Mouse (Mus musculus): ENCODE data around the gene Pno1. TPM values are rescaled to one million over a fixed set of nuclear protein-coding genes. Genes with fewer than 3 reads are reported as not detected.
"Not testable (repeated sequence)": the region's sequence is repeated elsewhere in the genome, so short reads cannot be mapped to it uniquely, and the experiment has no call there.

Gene Pno1
- 10 to 100 TPM; 30.9 to 35.5 TPM for total RNA-seq (2021)

GRCm38 (mm10) chr11:17211258-17212140 is at the start of gene Pno1:
TSS of gene Pno1 (minus strand) at chr11:17211568.
- peak; percentile 96 to 98 for DNase-seq (ENCODE audit: extremely low spot score in 1 of 2, low spot score in 2 of 2)
- intact Hi-C loops (cut with DNase I) = loop anchor here (5.0 kb wide), 1 partner anchor 49 kb away; no protein-coding TSS in a partner anchor

GRCm38 (mm10) chr11:17257861-17258260 is 46.5 kb upstream of the Pno1 start:
- intact Hi-C loops (cut with DNase I) = no loop called here
- DNase-seq (ENCODE audit: extremely low spot score in 1 of 2, low spot score in 2 of 2) = peak; percentile 8 to 36

GRCm38 (mm10) chr11:17257443-17257842 is 46.1 kb upstream of the Pno1 start, which contains the start of gene C1d:
TSS of gene C1d (plus strand) at chr11:17257579.
- intact Hi-C loops (cut with DNase I) = no loop called here
- peak; percentile 95 to 99 for DNase-seq (ENCODE audit: extremely low spot score in 1 of 2, low spot score in 2 of 2)

- intact Hi-C loops (cut with DNase I) = no loop called here
- DNase-seq (ENCODE audit: extremely low spot score in 1 of 2, low spot score in 2 of 2) = peak; percentile 4 to 32
Measured at GRCm38 (mm10) chr11:17256813-17257365, 45.5 kb upstream of the Pno1 start.

GRCm38 (mm10) chr11:17248715-17249114 is 37.3 kb upstream of the Pno1 start:
- intact Hi-C loops (cut with DNase I) = no loop called here
- no peak for DNase-seq (ENCODE audit: extremely low spot score in 1 of 2, low spot score in 2 of 2)

GRCm38 (mm10) chr11:17238598-17238997 is 27.2 kb upstream of the Pno1 start:
- DNase-seq (ENCODE audit: extremely low spot score in 1 of 2, low spot score in 2 of 2); intact Hi-C loops (cut with DNase I): not testable (repeated sequence)

GRCm38 (mm10) chr11:17236449-17237037 is 25.2 kb upstream of the Pno1 start:
- DNase-seq (ENCODE audit: extremely low spot score in 1 of 2, low spot score in 2 of 2) = no peak
- intact Hi-C loops (cut with DNase I) = no loop called here

- DNase-seq (ENCODE audit: extremely low spot score in 1 of 2, low spot score in 2 of 2) = no peak
- intact Hi-C loops (cut with DNase I) = no loop called here
Measured at GRCm38 (mm10) chr11:17232792-17233191, 21.4 kb upstream of the Pno1 start.

- intact Hi-C loops (cut with DNase I) = no loop called here
- no peak for DNase-seq (ENCODE audit: extremely low spot score in 1 of 2, low spot score in 2 of 2)
Measured at GRCm38 (mm10) chr11:17221126-17221525, 9.8 kb upstream of the Pno1 start.

- intact Hi-C loops (cut with DNase I) = no loop called here
- DNase-seq (ENCODE audit: extremely low spot score in 1 of 2, low spot score in 2 of 2) = no peak
Measured at GRCm38 (mm10) chr11:17215475-17215874, 4.1 kb upstream of the Pno1 start.

GRCm38 (mm10) chr11:17212903-17213509 is 1.6 kb upstream of the Pno1 start:
- intact Hi-C loops (cut with DNase I) = loop anchor here (5.0 kb wide), 1 partner anchor 51 kb away; no protein-coding TSS in a partner anchor

GRCm38 (mm10) chr11:17212141-17212495 is 750 bp upstream of the Pno1 start:
- peak in 1 of 2 experiments; percentile 26 for DNase-seq (ENCODE audit: extremely low spot score in 1 of 2, low spot score in 2 of 2)
- intact Hi-C loops (cut with DNase I) = loop anchor here (5.0 kb wide), 1 partner anchor 50 kb away; no protein-coding TSS in a partner anchor

More at GRCm38 (mm10) chr11:17212903-17213509, 1.6 kb upstream of the Pno1 start:
- no peak for DNase-seq (ENCODE audit: extremely low spot score in 1 of 2, low spot score in 2 of 2)

- intact Hi-C loops (cut with DNase I) = no loop called here
- no peak for DNase-seq (ENCODE audit: extremely low spot score in 1 of 2, low spot score in 2 of 2)
Measured at GRCm38 (mm10) chr11:17202481-17202880, 8.9 kb downstream of the Pno1 start.

GRCm38 (mm10) chr11:17200936-17201335 is 10.4 kb downstream of the Pno1 start:
- no peak for DNase-seq (ENCODE audit: extremely low spot score in 1 of 2, low spot score in 2 of 2)
- intact Hi-C loops (cut with DNase I) = no loop called here

GRCm38 (mm10) chr11:17199840-17200501 is 11.4 kb downstream of the Pno1 start:
- intact Hi-C loops (cut with DNase I) = loop anchor here (5.0 kb wide), 1 partner anchor 118 kb away; no protein-coding TSS in a partner anchor

GRCm38 (mm10) chr11:17199170-17199569 is 12.2 kb downstream of the Pno1 start:
- no peak for DNase-seq (ENCODE audit: extremely low spot score in 1 of 2, low spot score in 2 of 2)
- intact Hi-C loops (cut with DNase I) = loop anchor here (5.0 kb wide), 1 partner anchor 117 kb away; no protein-coding TSS in a partner anchor

More at GRCm38 (mm10) chr11:17199840-17200501, 11.4 kb downstream of the Pno1 start:
- no peak for DNase-seq (ENCODE audit: extremely low spot score in 1 of 2, low spot score in 2 of 2)

GRCm38 (mm10) chr11:17192151-17192844 is 19.1 kb downstream of the Pno1 start:
- intact Hi-C loops (cut with DNase I) = no loop called here
- no peak for DNase-seq (ENCODE audit: extremely low spot score in 1 of 2, low spot score in 2 of 2)

- intact Hi-C loops (cut with DNase I) = no loop called here
- DNase-seq (ENCODE audit: extremely low spot score in 1 of 2, low spot score in 2 of 2) = no peak
Measured at GRCm38 (mm10) chr11:17188786-17189185, 22.6 kb downstream of the Pno1 start.

Data from left cerebral cortex, postnatal 10 days (tissue).